Mouse (Mus musculus) limb, embryonic 10.5 days (tissue): Measurements from ENCODE around the gene Lnx2. TPM values are rescaled to one million over a fixed set of nuclear protein-coding genes. Genes with fewer than 3 reads are reported as not detected.
A peak's percentile ranks its signal among the peaks of the same experiment; 100 is the strongest.

Experiments
- DNase-seq: peaks from one replicate; pipeline ENCODE4 v3.0.0-alpha.2; 2017; ENCODE audit warnings: low spot score
- H3K27ac ChIP-seq: fragments of 300-500 bp; sonication (generic); 2 replicates; pipeline ENCODE4 v1.5.1; 2016; ENCODE audit warnings: mild to moderate bottlenecking
- H3K27me3 ChIP-seq: fragments of 300-500 bp; sonication (generic); 2 replicates; pipeline ENCODE4 v1.6.1; 2016; ENCODE audit warnings: low read depth, mild to moderate bottlenecking; ENCODE audit not compliant: poor library complexity, severe bottlenecking
- H3K36me3 ChIP-seq: fragments of 300-500 bp; sonication (generic); 2 replicates; pipeline ENCODE4 v1.6.1; 2016; ENCODE audit warnings: mild to moderate bottlenecking, moderate library complexity
- H3K4me1 ChIP-seq: fragments of 300-500 bp; sonication (generic); 2 replicates; pipeline ENCODE4 v1.6.1; 2016
- H3K4me3 ChIP-seq: fragments of 300-500 bp; sonication (generic); 2 replicates; pipeline ENCODE4 v1.5.1; 2016; ENCODE audit warnings: mild to moderate bottlenecking, moderate library complexity
- H3K9me3 ChIP-seq: fragments of 300-500 bp; sonication (generic); replicated peaks from 2 replicates; pipeline ENCODE4 v1.6.1; 2016; ENCODE audit warnings: mild to moderate bottlenecking
- WGBS: fragments of 180-500 bp; shearing (Covaris S2); methylation state at CpG from one replicate; pipeline ENCODE4 v1.1.7; 2016; 5-methylcytosine and 5-hydroxymethylcytosine counted together
- polyA plus RNA-seq: library from polyadenylated mRNA; unstranded; fragments of >200 nt; fragmentation: Nextera tagmentation; extraction: Ambion mirVana; gene quantifications from 2 replicates; pipeline ENCODE4 v1.2.1, GENCODE M21; 2016

Lnx2 gene
- polyA plus RNA-seq, 1 experiment from 2014 or later = 12.0 TPM

DNA sequence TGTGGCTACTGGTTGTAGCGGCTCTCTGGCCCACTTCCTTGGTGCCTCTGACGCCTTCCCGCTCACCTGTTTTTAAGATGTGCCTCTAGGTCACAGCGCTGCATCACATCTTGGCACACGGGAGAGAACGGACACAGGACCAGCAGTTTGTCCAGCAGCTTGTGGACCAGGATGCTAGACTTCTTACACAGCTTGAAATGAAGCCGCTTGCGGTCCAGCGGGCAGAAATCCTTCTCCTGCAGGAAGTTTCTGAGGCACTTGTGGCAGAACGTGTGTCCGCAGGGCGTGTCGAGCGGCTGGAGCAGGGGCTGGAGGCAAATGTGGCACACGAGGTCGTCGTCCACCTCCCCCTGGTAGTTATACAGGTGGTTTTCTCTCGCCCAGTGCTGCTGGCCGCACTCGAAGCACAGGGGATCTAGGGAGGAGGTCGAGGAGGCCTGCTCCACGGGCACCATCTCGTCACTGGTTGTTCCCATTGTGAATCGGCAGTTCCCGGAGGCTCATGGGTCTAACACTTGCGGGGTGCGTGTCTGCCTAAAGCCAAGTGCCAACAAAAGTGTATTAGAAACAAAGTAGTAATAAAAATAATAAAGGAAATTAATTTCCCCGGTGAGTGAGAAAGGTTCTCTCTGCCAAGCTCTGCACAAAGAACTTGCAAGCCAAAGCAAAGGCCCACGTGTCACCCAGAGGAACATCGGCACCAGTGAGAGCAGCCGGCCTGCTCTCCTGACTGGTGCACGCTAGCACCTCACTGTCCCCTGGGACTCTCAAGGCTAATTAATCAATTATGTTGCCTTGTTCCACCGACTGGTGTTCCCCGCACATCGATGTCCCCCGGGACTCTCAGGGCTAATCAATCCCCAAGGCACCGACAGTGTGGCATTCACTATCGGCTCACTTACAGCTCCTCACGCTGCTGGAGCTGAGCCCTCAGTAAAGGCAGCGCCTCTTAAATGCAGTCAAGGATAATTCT, 34.1 kb downstream of the Lnx2 start:
- no peak overlapping the region for H3K4me3 ChIP-seq
- H3K9me3 ChIP-seq = no peaks in the 10 kb centered on the region
- H3K27me3 ChIP-seq = no peaks in the 10 kb centered on the region
- DNase-seq = no peak
- H3K4me1 ChIP-seq = peaks cover 31% of the 10 kb centered on the region
- WGBS = 76% methylated on average over 40 of the region's 40 CpGs
- no peak overlapping the region for H3K27ac ChIP-seq
- peaks cover 11% of the 10 kb centered on the region; the same call in 1 of the 2 replicates for H3K36me3 ChIP-seq

DNA sequence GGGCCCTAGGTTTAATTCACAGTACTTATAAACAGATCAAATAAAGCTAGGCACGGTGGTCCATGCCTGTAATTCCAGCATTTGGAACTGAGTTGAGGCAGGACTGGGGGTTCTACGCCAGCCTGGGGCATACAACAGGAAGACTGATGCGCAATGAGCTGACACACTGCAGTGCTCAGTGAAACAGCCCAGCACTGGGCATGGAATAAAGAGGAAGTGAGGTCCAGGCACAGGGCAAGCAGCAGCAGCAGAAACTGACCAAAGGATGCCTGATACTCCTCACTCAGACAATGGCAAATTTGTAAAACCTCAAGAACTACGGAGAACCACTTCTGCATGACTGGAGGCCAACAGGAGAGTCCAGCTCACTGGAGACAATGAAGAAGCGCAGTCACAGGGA, 37.0 kb downstream of the Lnx2 start:
- no peak for DNase-seq
- peaks cover 11% of the 10 kb centered on the region; the same call in 1 of the 2 replicates for H3K36me3 ChIP-seq
- peaks cover 29% of the 10 kb centered on the region for H3K4me1 ChIP-seq
- no peak overlapping the region for H3K4me3 ChIP-seq
- 92% methylated on average over 5 of the region's 5 CpGs for WGBS
- H3K9me3 ChIP-seq = no peaks in the 10 kb centered on the region
- H3K27ac ChIP-seq = peak overlapping the region; percentile 25; the same call in 1 of the 2 replicates
- no peaks in the 10 kb centered on the region for H3K27me3 ChIP-seq

DNA sequence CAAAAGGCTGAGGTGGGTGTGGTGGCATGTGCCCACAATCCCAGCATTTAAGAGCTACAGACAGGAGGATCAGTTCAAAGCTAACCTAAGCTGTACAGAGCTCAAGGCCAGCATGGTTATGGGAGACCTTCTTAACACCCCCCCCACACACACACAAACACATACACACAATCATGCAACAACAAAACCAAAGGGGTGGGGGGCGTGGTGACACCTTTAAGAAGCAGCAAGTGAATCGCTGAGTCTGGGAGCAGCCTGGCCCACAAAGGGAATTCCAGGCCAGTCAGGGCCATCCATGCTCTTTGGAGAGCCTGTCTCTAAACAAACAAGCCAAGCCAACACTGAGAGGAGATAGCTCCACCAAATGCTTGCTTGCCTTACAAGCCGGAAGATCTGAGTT, 38.8 kb downstream of the Lnx2 start:
- Histone ChIP-seq H3K4me3 (no peak overlapping the region), H3K9me3 (no peaks in the 10 kb centered on the region), H3K36me3 (peaks cover 11% of the 10 kb centered on the region; the same call in 1 of the 2 replicates), H3K27ac (no peak overlapping the region), H3K27me3 (no peaks in the 10 kb centered on the region), H3K4me1 (peaks cover 29% of the 10 kb centered on the region)
- no peak for DNase-seq
- 56% methylated on average over 3 of the region's 3 CpGs for WGBS

DNA sequence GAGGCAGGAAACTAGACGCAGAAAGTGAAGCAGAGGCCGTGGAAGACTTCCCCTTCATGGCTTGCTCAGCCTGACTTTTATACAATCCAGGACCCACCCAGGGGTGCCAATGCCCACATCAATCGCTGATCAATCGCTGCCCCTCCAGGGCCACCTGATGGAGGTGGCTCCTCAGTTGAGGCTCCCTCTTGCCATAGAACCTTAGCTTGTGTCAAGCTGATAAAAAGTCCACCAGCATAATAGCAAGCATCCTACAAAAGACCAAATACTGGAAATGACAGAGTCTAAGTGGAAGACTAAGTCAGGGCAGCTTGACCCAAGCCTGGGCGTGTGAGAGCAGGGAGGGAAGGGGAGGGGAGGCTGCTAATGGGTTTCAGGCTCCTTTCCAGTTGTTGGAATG, 39.7 kb downstream of the Lnx2 start:
- H3K9me3 ChIP-seq = no peaks in the 10 kb centered on the region
- 76% methylated on average over 5 of the region's 5 CpGs for WGBS
- peaks cover 14% of the 10 kb centered on the region for H3K36me3 ChIP-seq
- H3K4me1 ChIP-seq = peaks cover 29% of the 10 kb centered on the region
- no peak overlapping the region for H3K4me3 ChIP-seq
- no peaks in the 10 kb centered on the region for H3K27me3 ChIP-seq
- peak overlapping the region; percentile 20; the same call in 1 of the 2 replicates for H3K27ac ChIP-seq
- DNase-seq = no peak

DNA sequence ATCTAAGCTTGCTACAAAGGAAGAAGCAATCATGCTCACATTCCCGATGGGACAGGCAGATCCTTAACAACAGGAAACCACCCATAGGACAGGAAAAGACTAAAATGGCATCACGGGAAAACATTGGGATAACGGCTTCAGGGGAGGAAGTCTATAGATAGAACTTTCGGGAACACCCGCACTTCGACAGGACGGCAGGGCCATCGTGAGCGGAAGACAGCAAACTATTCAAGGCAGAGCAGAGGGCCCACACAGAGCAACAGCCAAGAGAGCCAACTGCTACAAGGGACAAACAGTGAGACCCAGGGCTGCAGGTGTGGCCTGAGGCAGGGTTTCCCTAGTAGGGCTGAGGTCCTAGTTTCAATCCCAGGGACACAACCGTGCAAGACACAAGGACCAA, 40.4 kb downstream of the Lnx2 start:
- 84% methylated on average over 10 of the region's 10 CpGs for WGBS
- H3K9me3 ChIP-seq = no peaks in the 10 kb centered on the region
- H3K27ac ChIP-seq = no peak overlapping the region
- no peak overlapping the region for H3K4me3 ChIP-seq
- H3K27me3 ChIP-seq = no peaks in the 10 kb centered on the region
- peaks cover 29% of the 10 kb centered on the region for H3K4me1 ChIP-seq
- H3K36me3 ChIP-seq = peaks cover 12% of the 10 kb centered on the region
- no peak for DNase-seq

DNA sequence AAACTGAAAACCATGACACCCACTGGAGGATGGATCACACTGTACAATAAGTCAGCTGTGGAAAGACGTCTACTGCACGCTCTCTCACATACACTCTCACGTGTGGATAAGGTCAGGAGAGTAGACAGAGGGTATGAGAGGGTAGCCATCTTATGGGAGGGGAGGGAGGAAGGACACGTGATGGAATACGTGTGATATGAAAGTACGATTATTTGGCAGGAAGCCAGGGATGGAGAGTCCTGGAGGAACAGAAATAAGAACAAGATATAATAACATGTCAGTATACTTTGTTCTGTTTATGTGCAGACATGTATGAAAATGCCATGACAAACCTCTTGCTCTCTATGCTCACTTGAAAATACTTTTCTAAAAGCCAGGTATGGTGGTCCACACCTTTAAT, 41.1 kb downstream of the Lnx2 start:
- H3K9me3 ChIP-seq = no peaks in the 10 kb centered on the region
- no peak overlapping the region for H3K4me3 ChIP-seq
- DNase-seq = no peak
- no peak overlapping the region for H3K27ac ChIP-seq
- WGBS = 94% methylated on average over 6 of the region's 6 CpGs
- H3K4me1 ChIP-seq = peaks cover 29% of the 10 kb centered on the region
- H3K27me3 ChIP-seq = no peaks in the 10 kb centered on the region
- H3K36me3 ChIP-seq = peaks cover 13% of the 10 kb centered on the region

DNA sequence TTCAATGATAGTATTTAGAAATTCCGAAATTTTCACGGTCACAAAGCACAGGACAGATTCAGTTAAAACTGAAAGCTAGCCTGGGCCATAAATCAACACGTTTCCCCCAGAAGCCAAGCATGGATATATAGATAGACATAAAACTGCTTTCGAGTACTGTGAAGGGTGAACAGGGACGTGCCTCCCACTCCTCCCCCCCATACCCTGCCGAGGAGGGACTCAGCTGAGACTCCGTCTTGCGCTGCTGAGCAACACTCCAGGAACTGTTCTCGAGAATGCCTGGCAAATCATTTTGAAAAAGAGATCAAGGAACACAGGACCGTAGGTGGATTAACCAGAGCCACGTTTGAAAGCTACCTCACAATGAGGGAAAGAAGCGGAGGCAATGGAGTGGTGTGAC, 42.1 kb downstream of the Lnx2 start:
- Histone ChIP-seq H3K4me3 (no peak overlapping the region), H3K4me1 (peaks cover 29% of the 10 kb centered on the region), H3K9me3 (no peaks in the 10 kb centered on the region), H3K27ac (no peak overlapping the region), H3K36me3 (peaks cover 11% of the 10 kb centered on the region), H3K27me3 (no peaks in the 10 kb centered on the region)
- DNase-seq = no peak
- WGBS = 79% methylated on average over 12 of the region's 12 CpGs

DNA sequence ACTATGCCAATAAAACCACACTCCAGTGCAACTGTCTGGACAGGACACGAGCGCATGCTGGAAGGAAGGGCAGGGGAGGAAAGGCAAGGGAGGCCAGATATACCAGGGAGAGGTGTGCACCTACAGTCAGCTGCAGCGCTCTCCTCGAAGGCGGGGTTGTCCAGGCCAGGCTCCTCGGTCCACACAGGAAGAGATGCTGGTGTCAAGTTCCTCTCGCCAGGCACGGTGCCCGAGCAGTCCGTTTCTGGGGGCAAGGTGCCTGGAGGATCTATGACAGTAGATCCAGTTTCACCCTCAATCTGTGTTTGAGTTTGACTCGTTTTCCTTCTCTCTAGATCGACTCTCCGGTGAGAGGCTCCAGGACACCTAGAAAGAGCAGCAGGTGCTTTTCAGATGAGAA, 43.2 kb downstream of the Lnx2 start:
- Histone ChIP-seq H3K4me1 (peaks cover 18% of the 10 kb centered on the region), H3K27me3 (no peaks in the 10 kb centered on the region), H3K4me3 (no peak overlapping the region), H3K27ac (no peak overlapping the region), H3K36me3 (peaks cover 21% of the 10 kb centered on the region), H3K9me3 (no peaks in the 10 kb centered on the region)
- WGBS = 91% methylated on average over 13 of the region's 13 CpGs
- no peak for DNase-seq

DNA sequence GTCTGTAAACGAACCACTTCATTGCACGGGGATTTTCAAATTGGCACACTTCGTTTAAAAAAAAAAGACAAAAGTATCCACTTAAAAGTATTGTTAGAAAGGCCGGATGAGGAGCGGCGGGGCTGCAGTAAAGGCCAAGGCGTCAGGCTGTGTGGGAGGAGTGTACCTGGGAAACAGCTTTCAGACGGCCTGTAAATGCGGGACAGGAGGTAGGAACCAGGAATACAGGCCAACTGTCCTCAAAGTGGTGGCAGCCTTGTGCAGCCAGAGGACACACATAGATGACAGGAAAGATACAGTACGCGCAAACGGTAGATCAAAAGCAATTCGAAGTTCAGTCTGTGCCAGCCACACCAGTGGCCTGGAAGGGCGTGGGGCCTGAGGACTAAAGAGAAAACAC, 45.1 kb downstream of the Lnx2 start:
- Histone ChIP-seq H3K4me1 (no peaks in the 10 kb centered on the region), H3K4me3 (no peak overlapping the region), H3K27ac (no peak overlapping the region), H3K9me3 (no peaks in the 10 kb centered on the region), H3K27me3 (no peaks in the 10 kb centered on the region), H3K36me3 (peaks cover 36% of the 10 kb centered on the region)
- no peak for DNase-seq
- WGBS = 91% methylated on average over 14 of the region's 14 CpGs

DNA sequence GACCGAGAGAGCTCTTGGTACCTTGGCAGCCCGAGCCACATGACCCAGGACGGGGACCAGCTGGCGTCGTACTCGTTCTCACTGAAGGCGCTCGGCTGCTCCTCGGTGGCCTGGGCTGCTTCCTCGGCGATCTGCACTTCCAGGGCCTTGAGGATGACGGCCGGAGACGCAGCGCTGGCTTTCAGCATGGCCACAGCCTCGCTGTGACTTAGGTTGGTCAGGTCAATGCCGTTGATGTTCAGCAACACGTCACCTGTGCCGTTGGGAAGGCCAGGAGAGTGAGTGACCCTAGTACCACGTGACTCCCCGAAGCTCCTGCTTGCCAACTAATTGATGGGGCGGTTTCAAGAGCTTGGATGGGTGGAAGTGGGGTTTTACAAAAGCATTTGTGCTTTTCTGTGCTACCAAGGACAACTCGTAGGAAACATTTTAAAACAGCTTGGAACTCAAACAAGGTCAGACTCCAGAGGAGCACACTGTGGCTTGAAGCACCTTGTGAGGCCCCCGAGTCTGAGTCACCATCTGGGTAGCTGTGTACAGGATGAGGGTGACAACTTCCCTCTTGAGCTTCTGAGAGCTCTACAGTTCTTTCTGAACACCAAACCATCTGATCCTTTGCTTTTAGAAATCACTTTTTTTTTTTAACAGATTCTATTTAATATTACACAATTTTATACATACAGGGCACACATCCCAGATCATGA, 51.9 kb downstream of the Lnx2 start:
- H3K36me3 ChIP-seq = peaks cover 36% of the 10 kb centered on the region
- no peak overlapping the region for H3K4me3 ChIP-seq
- no peaks in the 10 kb centered on the region for H3K27me3 ChIP-seq
- no peak overlapping the region for H3K27ac ChIP-seq
- WGBS = 84% methylated on average over 24 of the region's 24 CpGs
- H3K4me1 ChIP-seq = no peaks in the 10 kb centered on the region
- no peaks in the 10 kb centered on the region for H3K9me3 ChIP-seq
- DNase-seq = no peak

DNA sequence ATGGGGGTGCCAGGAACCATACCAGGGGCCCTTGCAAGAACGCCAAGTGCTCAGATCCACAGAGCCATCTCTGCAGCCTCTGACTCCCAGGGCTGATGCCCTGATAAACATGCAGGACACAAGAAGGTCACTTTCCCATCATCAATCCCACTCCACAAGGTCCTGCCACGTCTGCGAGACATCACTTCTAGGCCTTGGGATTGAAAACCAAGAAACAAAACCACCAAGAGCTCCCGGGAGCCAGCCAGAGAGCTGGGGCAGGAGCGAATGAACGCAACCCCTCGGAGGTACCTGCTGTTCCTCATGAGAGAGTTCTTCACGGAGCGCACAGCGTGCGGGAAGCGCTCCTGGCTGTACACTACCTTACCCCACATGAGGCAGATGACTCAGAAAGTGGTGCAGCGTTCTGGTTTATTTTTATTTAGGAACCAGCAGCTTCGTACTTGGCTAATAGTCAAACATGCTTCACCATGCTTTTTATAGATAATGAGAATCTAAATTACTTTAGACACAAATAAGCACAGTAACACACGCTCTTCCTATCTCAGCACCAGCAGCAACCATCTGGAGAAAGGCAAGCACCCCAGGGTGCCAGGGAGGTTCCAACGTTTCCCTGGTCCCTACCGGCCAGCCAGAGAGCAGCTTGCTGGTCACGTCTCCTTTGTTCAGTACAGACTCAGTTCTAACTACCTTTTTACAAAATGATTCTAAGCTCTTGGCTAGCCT, 53.0 kb downstream of the Lnx2 start:
- Histone ChIP-seq H3K4me1 (no peaks in the 10 kb centered on the region), H3K36me3 (peaks cover 37% of the 10 kb centered on the region), H3K27ac (no peak overlapping the region), H3K27me3 (no peaks in the 10 kb centered on the region), H3K4me3 (no peak overlapping the region), H3K9me3 (no peaks in the 10 kb centered on the region)
- DNase-seq = no peak
- WGBS = 92% methylated on average over 18 of the region's 18 CpGs

DNA sequence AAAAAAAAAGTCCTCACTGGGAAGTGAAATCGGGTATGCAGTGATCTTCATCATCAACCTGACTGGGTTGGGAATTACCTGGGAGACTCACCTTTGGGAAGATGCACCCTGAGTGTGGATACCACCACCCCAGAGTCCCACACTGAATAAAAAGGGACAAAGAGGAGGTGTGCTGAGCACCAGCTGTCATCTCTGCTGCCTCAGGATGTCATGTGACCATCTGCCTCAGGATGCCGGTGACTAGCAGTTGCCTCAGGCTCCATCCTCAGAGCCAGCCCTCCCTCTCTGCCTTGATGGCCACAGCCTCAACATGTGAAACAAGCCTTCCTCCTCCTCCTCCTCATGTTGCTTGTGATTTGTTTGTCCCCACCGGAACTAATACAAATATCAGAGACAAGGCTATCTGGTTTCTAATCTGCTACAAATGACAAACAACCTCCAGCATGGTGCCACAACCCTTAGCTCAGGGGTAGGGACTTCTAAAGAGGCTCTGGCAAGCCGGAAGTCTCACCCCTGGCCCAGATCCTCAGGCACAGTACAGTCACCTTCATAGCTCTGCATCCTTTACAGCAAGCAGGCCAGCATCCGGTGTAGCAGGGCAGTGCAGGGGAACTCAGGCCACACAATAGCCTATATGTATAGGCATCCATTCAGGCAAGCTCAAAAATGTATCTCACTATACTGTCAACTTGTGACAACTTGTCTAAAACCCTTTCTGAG, 54.7 kb downstream of the Lnx2 start:
- WGBS = 81% methylated on average over 5 of the region's 5 CpGs
- no peaks in the 10 kb centered on the region for H3K27me3 ChIP-seq

More for the DNA sequence above, 54.7 kb downstream of the Lnx2 start:
- H3K4me1 ChIP-seq = no peaks in the 10 kb centered on the region
- H3K27ac ChIP-seq = no peak overlapping the region
- no peak for DNase-seq
- peaks cover 26% of the 10 kb centered on the region for H3K36me3 ChIP-seq
- no peak overlapping the region for H3K4me3 ChIP-seq
- H3K9me3 ChIP-seq = no peaks in the 10 kb centered on the region
